ENCODE assay signal across 32 mouse cellular contexts in the genomic region with DNA sequence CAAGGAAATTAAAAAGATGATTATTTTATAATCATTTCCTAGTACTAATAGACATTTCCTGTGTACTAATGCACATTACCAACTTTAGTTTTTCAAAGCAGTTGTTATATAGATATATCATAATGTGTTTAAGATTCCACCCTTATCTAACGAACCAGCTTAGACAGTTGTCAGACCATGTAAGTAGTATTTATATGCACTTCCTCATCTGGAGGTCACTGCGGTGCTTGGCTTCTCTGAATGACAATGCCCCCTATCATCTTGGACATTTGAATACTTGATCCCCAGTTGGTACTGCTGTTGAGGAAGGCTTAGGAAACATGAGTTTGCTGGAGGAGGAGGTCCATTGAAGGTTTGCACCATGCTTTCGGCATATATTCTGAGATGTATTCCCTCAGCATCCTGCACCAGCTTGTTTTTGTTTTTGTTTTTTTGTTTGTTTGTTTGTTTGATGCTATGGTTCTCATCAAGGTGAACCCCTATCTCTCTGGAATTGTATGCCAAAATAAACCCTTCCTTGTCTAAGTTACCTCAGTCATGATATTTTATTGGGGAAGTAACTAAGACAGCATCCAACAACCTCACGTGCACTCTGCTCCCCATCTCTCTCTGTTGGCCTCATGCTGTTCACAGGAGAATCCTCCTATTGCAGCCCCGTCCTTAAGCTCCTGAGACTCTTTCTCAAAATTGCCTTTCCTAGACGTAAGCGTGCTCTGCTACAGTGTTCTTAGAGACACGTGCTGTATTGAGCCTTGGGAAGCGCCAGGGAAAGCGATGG.
DNase-seq lines count a peak whose midpoint lies in the region; ATAC-seq lines count a peak whose summit lies in the region.
"Had no signal": no experiment of that assay in that cellular context is flagged by ENCODE, and none has a peak within 500 bp of the region (broad histone marks: within the 10 kb centered on the region; RNA-seq: fewer than 3 reads in every experiment).

No protein-coding gene starts in this region.

- no peaks in the 10 kb centered on the region for H3K9me3 ChIP-seq in hindbrain, embryonic 14.5 days (ENCODE audit: control insufficient read depth, low read length)
- H3K9me3 ChIP-seq in hindbrain, embryonic 10.5 days = no peaks in the 10 kb centered on the region
- H3K9me3 ChIP-seq: embryonic facial prominence, embryonic 10.5 days; embryonic facial prominence, embryonic 13.5 days; forebrain, embryonic 12.5 days; heart, embryonic 10.5 days; heart, embryonic 13.5 days; hindbrain, embryonic 12.5 days; intestine, embryonic 15.5 days had no signal

- H3K4me2 ChIP-seq in hindbrain, embryonic 14.5 days (replicated peaks) = no peak overlapping the region
- H3K4me2 ChIP-seq: embryonic facial prominence, embryonic 13.5 days; forebrain, embryonic 12.5 days; heart, embryonic 13.5 days; hindbrain, embryonic 12.5 days; intestine, embryonic 15.5 days had no signal

- ATAC-seq in hindbrain, embryonic 14.5 days (ENCODE audit: low FRiP score) = no peak
- ATAC-seq in common myeloid progenitor, adult 5-6 weeks (replicated peaks; ENCODE audit: low read depth, poor library complexity, severe bottlenecking) = peak; percentile 56
- ATAC-seq: activated CD4-positive, CD25-positive, alpha-beta regulatory T cell, adult 4 months; forebrain, embryonic 16.5 days; hindbrain, embryonic 16.5 days; intestine, embryonic 15.5 days; Patski had no signal

- DNase-seq in hindbrain, embryonic 14.5 days (ENCODE audit: low spot score) = peak; percentile 19
- no peak for DNase-seq in hindbrain, embryonic 10.5 days (ENCODE audit: low spot score)
- peak; percentile 64 for DNase-seq in MEL-GATA-1-ER (ENCODE audit: extremely low read depth, low read depth)
- no peak for DNase-seq in cerebellum, adult 11-12 months
- no peak for DNase-seq in embryo, embryonic 10 days (ENCODE audit: low spot score)
- DNase-seq: adrenal gland, adult 8-10 months; adrenal gland, postnatal 25 days; cerebellum, adult 18-20 months; cerebellum, adult 9-10 months; cerebellum, postnatal 14 days; embryo, embryonic 11 days; gastrocnemius, adult 2 months; gastrocnemius, postnatal 14 days; heart, adult 2 months; heart, postnatal 14 days; heart, postnatal 4 days; kidney, adult 11 months; kidney, adult 8-10 months had no signal

- H3K4me3 ChIP-seq in hindbrain, embryonic 14.5 days (replicated peaks; ENCODE audit: low read length) = no peak overlapping the region
- no peak overlapping the region for H3K4me3 ChIP-seq in hindbrain, embryonic 10.5 days
- H3K4me3 ChIP-seq: embryonic facial prominence, embryonic 10.5 days; embryonic facial prominence, embryonic 13.5 days; erythroblast, embryonic 14.5 days; forebrain, embryonic 12.5 days; gastrocnemius, adult 2 months; heart, adult 2 months; heart, embryonic 10.5 days; heart, embryonic 13.5 days; hindbrain, embryonic 12.5 days; intestine, embryonic 15.5 days had no signal

- 89% methylated on average over 10 of the region's 10 CpGs for WGBS in hindbrain, embryonic 14.5 days
- WGBS in hindbrain, embryonic 10.5 days = 91% methylated on average over 10 of the region's 10 CpGs

- H3K4me1 ChIP-seq in hindbrain, embryonic 14.5 days (replicated peaks; ENCODE audit: control insufficient read depth, insufficient read depth, low read length) = peaks cover 9% of the 10 kb centered on the region; the same call in 1 of the 2 replicates
- peaks cover 6% of the 10 kb centered on the region; the same call in 1 of the 2 replicates for H3K4me1 ChIP-seq in hindbrain, embryonic 10.5 days (replicated peaks)
- H3K4me1 ChIP-seq: heart, embryonic 10.5 days; heart, embryonic 13.5 days had no signal

- no peak overlapping the region for H3K27ac ChIP-seq in hindbrain, embryonic 14.5 days
- no peak overlapping the region for H3K27ac ChIP-seq in hindbrain, embryonic 10.5 days
- H3K27ac ChIP-seq: embryonic facial prominence, embryonic 10.5 days; embryonic facial prominence, embryonic 13.5 days; forebrain, embryonic 12.5 days; gastrocnemius, adult 2 months; heart, adult 2 months; heart, embryonic 10.5 days; heart, embryonic 13.5 days; hindbrain, embryonic 12.5 days; intestine, embryonic 15.5 days had no signal

- no peak overlapping the region for H3K9ac ChIP-seq in hindbrain, embryonic 14.5 days
- H3K9ac ChIP-seq: embryonic facial prominence, embryonic 13.5 days; forebrain, embryonic 12.5 days; heart, embryonic 13.5 days; hindbrain, embryonic 12.5 days; intestine, embryonic 15.5 days had no signal

- no peaks in the 10 kb centered on the region for H3K27me3 ChIP-seq in hindbrain, embryonic 14.5 days (ENCODE audit: control insufficient read depth, insufficient read depth, low read length)
- H3K27me3 ChIP-seq in hindbrain, embryonic 10.5 days (ENCODE audit: insufficient read depth, poor library complexity, severe bottlenecking) = no peaks in the 10 kb centered on the region
- H3K27me3 ChIP-seq: embryonic facial prominence, embryonic 13.5 days; forebrain, embryonic 12.5 days; heart, embryonic 13.5 days; hindbrain, embryonic 12.5 days; intestine, embryonic 15.5 days; Patski had no signal

- no peaks in the 10 kb centered on the region for H3K36me3 ChIP-seq in hindbrain, embryonic 14.5 days (replicated peaks; ENCODE audit: control insufficient read depth, insufficient read depth)
- H3K36me3 ChIP-seq in hindbrain, embryonic 10.5 days = no peaks in the 10 kb centered on the region
- H3K36me3 ChIP-seq: embryonic facial prominence, embryonic 10.5 days; embryonic facial prominence, embryonic 13.5 days; forebrain, embryonic 12.5 days; G1E; heart, embryonic 10.5 days; heart, embryonic 13.5 days; hindbrain, embryonic 12.5 days; intestine, embryonic 15.5 days had no signal

Comparison
In these comparisons a context has a peak if more than half of its experiments do, and no peak if none do; other contexts are left out.
1. DNase-seq: peak in hindbrain, embryonic 14.5 days (single experiment) and MEL-GATA-1-ER (single experiment); none in hindbrain, embryonic 10.5 days (single experiment), cerebellum, adult 11-12 months (single experiment) and embryo, embryonic 10 days (single experiment).